Mouse (Mus musculus) cortical plate, adult 2 months (tissue): ENCODE results near the gene Zfp457. TPM values are rescaled to one million over a fixed set of nuclear protein-coding genes. Genes with fewer than 3 reads are reported as not detected.

Source experiments
- H3K27ac ChIP-seq: fragments of 200-500 bp; 2 replicates; pipeline ENCODE4 v1.5.1; 2012; ENCODE audit warnings: low read length, control low read depth, inconsistent platforms; ENCODE audit not compliant: insufficient read depth
- H3K4me1 ChIP-seq: fragments of 200-500 bp; 2 replicates; pipeline ENCODE4 v1.6.1; 2011; ENCODE audit warnings: low read length; ENCODE audit not compliant: control insufficient read depth, insufficient read depth
- H3K4me3 ChIP-seq: fragments of 200-500 bp; 2 replicates; pipeline ENCODE4 v1.5.1; 2011; ENCODE audit warnings: mild to moderate bottlenecking, low read length, control low read depth; ENCODE audit not compliant: insufficient read depth
- CTCF ChIP-seq: fragments of 200-500 bp; IDR thresholded peaks from 2 replicates; pipeline ENCODE4 v1.5.1; 2011; ENCODE audit warnings: mild to moderate bottlenecking, control low read depth, low read length; ENCODE audit not compliant: insufficient read depth; ENCODE audit errors: extremely low read depth
- POLR2A ChIP-seq: fragments of 200-500 bp; IDR thresholded peaks from 2 replicates; pipeline ENCODE4 v1.6.1; 2011; ENCODE audit warnings: mild to moderate bottlenecking, low read length, control low read depth; ENCODE audit not compliant: insufficient read depth; ENCODE audit errors: extremely low read depth
- polyA plus RNA-seq: library from polyadenylated mRNA; depleted of rRNA; stranded (reverse); fragments of >200 nt; gene quantifications from 2 replicates; pipeline ENCODE4 v1.2.3, GENCODE M21; 2012; rRNA removed

Gene Zfp457
- polyA plus RNA-seq, 1 experiment, result 3.4 TPM

DNA sequence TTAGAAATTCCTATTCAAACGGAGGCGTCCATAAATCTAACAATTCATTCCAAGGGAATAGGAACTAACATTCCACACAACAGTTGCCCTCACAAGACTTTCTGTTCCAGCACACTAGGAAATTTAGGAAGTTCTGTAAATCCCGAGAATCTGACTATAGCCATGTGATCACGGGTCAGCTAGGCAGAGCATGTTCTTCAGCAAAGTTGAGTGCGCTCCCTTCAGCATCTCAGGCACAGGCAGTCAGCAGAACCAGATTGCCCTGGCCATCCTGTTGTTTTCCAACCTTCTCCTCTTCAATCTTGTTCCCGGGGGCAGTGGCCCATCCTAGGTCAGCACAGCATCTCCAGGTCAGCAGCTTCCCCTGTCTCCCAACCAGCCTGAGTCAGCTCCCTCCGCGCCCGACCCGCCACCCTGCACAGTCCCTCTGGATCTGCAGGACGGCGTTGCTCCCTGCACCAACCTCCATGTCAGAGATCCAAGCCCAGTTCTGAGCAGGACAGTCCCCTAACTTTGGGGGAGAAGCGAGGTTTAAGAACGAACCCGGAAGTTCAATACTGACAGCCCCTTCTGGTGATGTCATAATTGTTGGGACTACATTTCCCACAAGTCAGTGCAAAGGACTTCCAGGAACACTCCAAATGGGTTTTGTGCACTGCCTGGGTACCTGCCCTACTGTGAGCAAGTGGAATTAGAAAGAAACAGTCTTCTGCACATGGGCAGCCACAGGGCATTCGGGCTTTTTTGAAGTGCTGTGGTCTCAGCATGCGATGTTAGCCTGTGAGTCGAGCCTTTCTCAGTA lies 37.5 kb downstream of the Zfp457 start:
- Histone ChIP-seq H3K27ac (no peak overlapping the region), H3K4me1 (no peaks in the 10 kb centered on the region; the same call in 1 of the 2 replicates), H3K4me3 (peak overlapping the region; percentile 74)
- TF ChIP-seq CTCF, result no peak
- TF ChIP-seq POLR2A, result peak; percentile 36; the same call in 1 of the 2 replicates

Other genes starting within 250 kb of the Zfp457 start
- 2.2 and 2.4 TPM in 2 replicates for gene Zfp712, start 245.3 kb downstream of the Zfp457 start, polyA plus RNA-seq
- 2.9 and 3.0 TPM in 2 replicates for gene Zfp708, start 208.5 kb downstream of the Zfp457 start, polyA plus RNA-seq
- 1.9 and 2.1 TPM in 2 replicates for gene Gm28557, start 197.9 kb downstream of the Zfp457 start, polyA plus RNA-seq
- gene Rslcan18, start 190.2 kb downstream of the Zfp457 start, polyA plus RNA-seq, result 0.19 TPM in 2 replicates
- 3.2 and 3.6 TPM in 2 replicates for gene Zfp759, start 184.8 kb downstream of the Zfp457 start, polyA plus RNA-seq
- gene Rsl1, start 133.3 kb downstream of the Zfp457 start, polyA plus RNA-seq, result 3.8 and 4.1 TPM in 2 replicates
- gene Zfp455, start 112.0 kb downstream of the Zfp457 start, polyA plus RNA-seq, result 1.4 and 1.5 TPM in 2 replicates
- 3.8 and 4.2 TPM in 2 replicates for gene Zfp458, start 28.0 kb downstream of the Zfp457 start, polyA plus RNA-seq
- gene Zfp595, start 26.1 kb upstream of the Zfp457 start, polyA plus RNA-seq, result 2.3 and 2.6 TPM in 2 replicates
- not detected in 2 replicates for gene Gm28044, start 54.1 kb upstream of the Zfp457 start, polyA plus RNA-seq
- 0.48 and 0.57 TPM in 2 replicates for gene Zfp953, start 54.1 kb upstream of the Zfp457 start, polyA plus RNA-seq
- 0.15 and 0.44 TPM in 2 replicates for gene Gm28041, start 69.2 kb upstream of the Zfp457 start, polyA plus RNA-seq
- 0.52 and 0.61 TPM in 2 replicates for gene Zfp456, start 69.3 kb upstream of the Zfp457 start, polyA plus RNA-seq
- 3.9 and 4.6 TPM in 2 replicates for gene Zfp429, start 93.3 kb upstream of the Zfp457 start, polyA plus RNA-seq
- 3.8 and 4.5 TPM in 2 replicates for gene Zfp459, start 114.9 kb upstream of the Zfp457 start, polyA plus RNA-seq
- 9.1 TPM in 2 replicates for gene Zfp874a, start 145.1 kb upstream of the Zfp457 start, polyA plus RNA-seq
- 10.0 and 11.5 TPM in 2 replicates for gene Zfp874b, start 177.8 kb upstream of the Zfp457 start, polyA plus RNA-seq
- 5.6 and 5.7 TPM in 2 replicates for gene Zfp58, start 194.1 kb upstream of the Zfp457 start, polyA plus RNA-seq
- gene Gm26965, start 219.7 kb upstream of the Zfp457 start, polyA plus RNA-seq, result 0.15 TPM in 1 of 2 replicates, not detected in the other
- 27.9 and 29.4 TPM in 2 replicates for gene Zfp87, start 219.7 kb upstream of the Zfp457 start, polyA plus RNA-seq
- 5.0 and 5.2 TPM in 2 replicates for gene Zfp748, start 247.3 kb upstream of the Zfp457 start, polyA plus RNA-seq